Mouse (Mus musculus) 416B (cell line): ENCODE measurements around the gene Sstr4.

Experiments
- DNase-seq: peaks from one replicate; pipeline ENCODE4 v3.0.0; 2011; ENCODE audit warnings: low read depth

Gene Sstr4

GRCm38 (mm10) chr2:148396209-148396608 lies 1.1 kb downstream of the Sstr4 start:
- no peak for DNase-seq

- peak; percentile 68 for DNase-seq
Measured at GRCm38 (mm10) chr2:148397015-148397783, 2.1 kb downstream of the Sstr4 start.

GRCm38 (mm10) chr2:148397784-148398100 lies 2.6 kb downstream of the Sstr4 start:
- peak; percentile 37 for DNase-seq

- DNase-seq: no peak
Measured at GRCm38 (mm10) chr2:148398901-148399685, 3.9 kb downstream of the Sstr4 start.

- no peak for DNase-seq
Measured at GRCm38 (mm10) chr2:148402227-148402626, 7.1 kb downstream of the Sstr4 start.

- no peak for DNase-seq
Measured at GRCm38 (mm10) chr2:148404906-148405305, 9.8 kb downstream of the Sstr4 start.

GRCm38 (mm10) chr2:148406160-148406970 lies 11.2 kb downstream of the Sstr4 start:
- no peak for DNase-seq

GRCm38 (mm10) chr2:148406971-148407869 lies 12.1 kb downstream of the Sstr4 start:
- peak; percentile 42 for DNase-seq

- peak; percentile 88 for DNase-seq
Measured at GRCm38 (mm10) chr2:148407870-148408760, 13.0 kb downstream of the Sstr4 start, which contains the start of gene Thbd. Gene Thbd, minus strand, starts transcription at chr2:148408188.

- DNase-seq: no peak
Measured at GRCm38 (mm10) chr2:148408761-148409120, 13.6 kb downstream of the Sstr4 start.

- DNase-seq: peak; percentile 93
Measured at GRCm38 (mm10) chr2:148409141-148409540, 14.0 kb downstream of the Sstr4 start.

- no peak for DNase-seq
Measured at GRCm38 (mm10) chr2:148409821-148410220, 14.7 kb downstream of the Sstr4 start.

GRCm38 (mm10) chr2:148419151-148419550 lies 24.0 kb downstream of the Sstr4 start:
- no peak for DNase-seq

- DNase-seq: no peak
Measured at GRCm38 (mm10) chr2:148419776-148420175, 24.6 kb downstream of the Sstr4 start.

GRCm38 (mm10) chr2:148421112-148421511 lies 26.0 kb downstream of the Sstr4 start:
- no peak for DNase-seq

- no peak for DNase-seq
Measured at GRCm38 (mm10) chr2:148421706-148422105, 26.6 kb downstream of the Sstr4 start.

GRCm38 (mm10) chr2:148425709-148426382 lies 30.7 kb downstream of the Sstr4 start:
- DNase-seq: peak; percentile 84

- DNase-seq: no peak
Measured at GRCm38 (mm10) chr2:148427553-148427952, 32.4 kb downstream of the Sstr4 start.

GRCm38 (mm10) chr2:148428523-148428922 lies 33.4 kb downstream of the Sstr4 start:
- peak; percentile 82 for DNase-seq

GRCm38 (mm10) chr2:148429001-148429505 lies 33.9 kb downstream of the Sstr4 start:
- DNase-seq: peak; percentile 82
